ENCODE assay signal across 8 mouse cellular contexts in genomic region chr6:125160854-125161760, GRCm38 (mm10). TPM values are rescaled to one million over a fixed set of nuclear protein-coding genes. Genes with fewer than 3 reads are reported as not detected.
DNase-seq lines count a peak whose midpoint lies in the region; ATAC-seq and TF ChIP-seq lines count a peak whose summit lies in the region.

No protein-coding gene starts in this region.

- peaks cover 2% of the 10 kb centered on the region; the same call in 1 of the 2 replicates for H3K4me1 ChIP-seq in liver, adult 2 months (ENCODE audit: control insufficient read depth, insufficient read depth, low read length)
- H3K4me1 ChIP-seq in neural tube, embryonic 14.5 days (ENCODE audit: control insufficient read depth, insufficient read depth, low read length) = peaks cover 17% of the 10 kb centered on the region

- peak; percentile 35 for DNase-seq in ovary, postnatal 36 days (ENCODE audit: low spot score)
- no peak for DNase-seq in ovary, postnatal 10 days (ENCODE audit: low spot score)
- peak; percentile 45 to 51 for DNase-seq in cerebellum, postnatal 10 days
- DNase-seq in gastrocnemius, postnatal 25 days = peak; percentile 80
- peak; percentile 81 for DNase-seq in kidney, adult 11 months
- DNase-seq in liver, adult 2 months (ENCODE audit: extremely low read depth, low read depth, low spot score) = peak; percentile 76
- DNase-seq in ovary, postnatal 14 days (ENCODE audit: low spot score) = no peak

- TF ChIP-seq CTCF in liver, adult 2 months (IDR thresholded peaks at IDR 0.05; ENCODE audit: low read depth, low read length) = no peak

- peak overlapping the region; percentile 50 for H3K27ac ChIP-seq in liver, adult 2 months (replicated peaks; ENCODE audit: insufficient read depth, low read depth, low read length)
- 0 out of 2 replicates have a peak overlapping the region, but pooled peaks have one; percentile 8 for H3K27ac ChIP-seq in neural tube, embryonic 14.5 days (ENCODE audit: low read depth, low read length)

- H3K4me2 ChIP-seq in neural tube, embryonic 14.5 days (ENCODE audit: low read depth, low read length) = no peak overlapping the region

- H3K4me3 ChIP-seq in liver, adult 2 months (ENCODE audit: insufficient read depth, low read depth, low read length) = no peak overlapping the region
- H3K4me3 ChIP-seq in neural tube, embryonic 14.5 days (ENCODE audit: low read depth, low read length) = no peak overlapping the region

- 25% methylated on average over 22 of the region's 22 CpGs for WGBS in liver, adult 2 months
- 15% methylated on average over 22 of the region's 22 CpGs for WGBS in neural tube, embryonic 14.5 days

- no peak for TF ChIP-seq POLR2A in liver, adult 2 months (IDR thresholded peaks at IDR 0.05; ENCODE audit: extremely low read depth, insufficient read depth, low read length)

- H3K9me3 ChIP-seq in neural tube, embryonic 14.5 days (ENCODE audit: control insufficient read depth, low read length) = no peaks in the 10 kb centered on the region

- ATAC-seq in neural tube, embryonic 14.5 days (ENCODE audit: low read depth) = no peak

- no peak overlapping the region for H3K9ac ChIP-seq in liver, adult 2 months (ENCODE audit: low read depth, low read length)
- no peak overlapping the region for H3K9ac ChIP-seq in neural tube, embryonic 14.5 days (replicated peaks; ENCODE audit: low read depth, low read length)

- H3K36me3 ChIP-seq in liver, adult 2 months (ENCODE audit: control insufficient read depth, insufficient read depth, low read length) = peaks cover 6% of the 10 kb centered on the region
- H3K36me3 ChIP-seq in neural tube, embryonic 14.5 days (ENCODE audit: control insufficient read depth, insufficient read depth, low read length) = peaks cover 31% of the 10 kb centered on the region

- H3K27me3 ChIP-seq in liver, adult 2 months (ENCODE audit: control insufficient read depth, insufficient read depth, low read length) = no peaks in the 10 kb centered on the region
- H3K27me3 ChIP-seq in neural tube, embryonic 14.5 days (ENCODE audit: control insufficient read depth, insufficient read depth, low read length) = no peaks in the 10 kb centered on the region

- H3K79me2 ChIP-seq in liver, adult 2 months (ENCODE audit: control insufficient read depth, insufficient read depth, low read length) = peaks cover 14% of the 10 kb centered on the region; the same call in 1 of the 2 replicates

RNA-seq across cellular contexts. Expression of gene Gapdh, which starts 5.2 kb away (rescaled TPM):
- total RNA-seq in gastrocnemius, postnatal 25 days (2021) = over 10,000 TPM; 11,297 to 11,631 TPM
- 1,072 and 1,474 TPM in 2 replicates for total RNA-seq in liver, adult 2 months (2014; rRNA removed)
- polyA plus RNA-seq in liver, adult 2 months (2012; rRNA removed) = 2,601 and 2,951 TPM in 2 replicates
- 1,265 and 1,492 TPM in 2 replicates for polyA plus RNA-seq in neural tube, embryonic 14.5 days (2014; fragmentation: Nextera tagmentation; extraction: Ambion mirVana)

RNA-seq across cellular contexts. Expression of gene Iffo1, which starts 16.1 kb away (rescaled TPM):
- 10 to 100 TPM; 12.4 to 15.3 TPM for total RNA-seq in gastrocnemius, postnatal 25 days (2021)
- 2.5 and 2.6 TPM in 2 replicates for total RNA-seq in liver, adult 2 months (2014; rRNA removed)
- polyA plus RNA-seq in liver, adult 2 months (2012; rRNA removed) = 7.5 and 9.9 TPM in 2 replicates
- 18.3 and 18.5 TPM in 2 replicates for polyA plus RNA-seq in neural tube, embryonic 14.5 days (2014; fragmentation: Nextera tagmentation; extraction: Ambion mirVana)

RNA-seq across cellular contexts. Expression of gene Nop2, which starts 29.4 kb away (rescaled TPM):
- 10 to 100 TPM; 14.6 to 18.6 TPM for total RNA-seq in gastrocnemius, postnatal 25 days (2021)
- total RNA-seq in liver, adult 2 months (2014; rRNA removed) = 8.2 and 9.7 TPM in 2 replicates
- 7.7 and 11.0 TPM in 2 replicates for polyA plus RNA-seq in liver, adult 2 months (2012; rRNA removed)
- 45.0 and 49.6 TPM in 2 replicates for polyA plus RNA-seq in neural tube, embryonic 14.5 days (2014; fragmentation: Nextera tagmentation; extraction: Ambion mirVana)

RNA-seq across cellular contexts. Expression of gene Ncapd2, which starts 30.4 kb away (rescaled TPM):
- total RNA-seq in gastrocnemius, postnatal 25 days (2021) = 10 to 100 TPM; 12.1 to 12.7 TPM
- 2.4 and 4.6 TPM in 2 replicates for total RNA-seq in liver, adult 2 months (2014; rRNA removed)
- 3.5 and 5.3 TPM in 2 replicates for polyA plus RNA-seq in liver, adult 2 months (2012; rRNA removed)
- 22.6 and 46.4 TPM in 2 replicates for polyA plus RNA-seq in neural tube, embryonic 14.5 days (2014; fragmentation: Nextera tagmentation; extraction: Ambion mirVana)

RNA-seq across cellular contexts. Expression of gene Mrpl51, which starts 30.5 kb away (rescaled TPM):
- 100 to 1,000 TPM; 214 to 227 TPM for total RNA-seq in gastrocnemius, postnatal 25 days (2021)
- total RNA-seq in liver, adult 2 months (2014; rRNA removed) = 43.0 and 44.0 TPM in 2 replicates
- polyA plus RNA-seq in liver, adult 2 months (2012; rRNA removed) = 69.8 and 72.4 TPM in 2 replicates
- 135 and 138 TPM in 2 replicates for polyA plus RNA-seq in neural tube, embryonic 14.5 days (2014; fragmentation: Nextera tagmentation; extraction: Ambion mirVana)

Comparison
In these comparisons a context has a peak if more than half of its experiments do, and no peak if none do; other contexts are left out.
1. DNase-seq: peak in ovary, postnatal 36 days (single experiment), cerebellum, postnatal 10 days (2 of 2), gastrocnemius, postnatal 25 days (single experiment), kidney, adult 11 months (single experiment) and liver, adult 2 months (single experiment); none in ovary, postnatal 10 days (single experiment) and ovary, postnatal 14 days (single experiment).